Mouse (Mus musculus) heart, embryonic 12.5 days (tissue): Measurements from ENCODE around the gene Gm20388. TPM values are rescaled to one million over a fixed set of nuclear protein-coding genes. Genes with fewer than 3 reads are reported as not detected.
"Not testable (repeated sequence)": the region's sequence is repeated elsewhere in the genome, so short reads cannot be mapped to it uniquely, and the experiment has no call there.

Source experiments
- ATAC-seq: fragments of 200-750 bp; cut with Nextera tagmentation; 2 replicates; pipeline ENCODE4 v1.8.0; 2017; ENCODE audit warnings: moderate TSS enrichment, moderate library complexity; ENCODE audit not compliant: insufficient number of reproducible peaks, low FRiP score
- H3K27ac ChIP-seq: fragments of 300-500 bp; sonication (generic); 2 replicates; pipeline ENCODE4 v1.5.1; 2016; ENCODE audit warnings: mild to moderate bottlenecking, moderate library complexity; ENCODE audit not compliant: poor library complexity, severe bottlenecking
- H3K27me3 ChIP-seq: fragments of 300-500 bp; sonication (generic); replicated peaks from 2 replicates; pipeline ENCODE4 v1.6.1; 2016; ENCODE audit warnings: mild to moderate bottlenecking, moderate library complexity
- H3K36me3 ChIP-seq: fragments of 300-500 bp; sonication (generic); 2 replicates; pipeline ENCODE4 v1.6.1; 2016; ENCODE audit warnings: mild to moderate bottlenecking, moderate library complexity
- H3K4me1 ChIP-seq: fragments of 300-500 bp; sonication (generic); replicated peaks from 2 replicates; pipeline ENCODE4 v1.6.1; 2016; ENCODE audit warnings: mild to moderate bottlenecking
- H3K4me2 ChIP-seq: fragments of 300-500 bp; sonication (generic); 2 replicates; pipeline ENCODE4 v1.6.1; 2016; ENCODE audit warnings: mild to moderate bottlenecking, moderate library complexity
- H3K4me3 ChIP-seq: fragments of 300-500 bp; sonication (generic); 2 replicates; pipeline ENCODE4 v1.5.1; 2016; ENCODE audit warnings: mild to moderate bottlenecking
- H3K9ac ChIP-seq: fragments of 300-500 bp; sonication (generic); 2 replicates; pipeline ENCODE4 v1.6.1; 2016; ENCODE audit warnings: mild to moderate bottlenecking, moderate library complexity
- H3K9me3 ChIP-seq: fragments of 300-500 bp; sonication (generic); replicated peaks from 2 replicates; pipeline ENCODE4 v1.6.1; 2016; ENCODE audit warnings: mild to moderate bottlenecking, moderate library complexity
- WGBS: fragments of 180-500 bp; shearing (Covaris S2); methylation state at CpG from one replicate; pipeline ENCODE4 v1.1.7; 2016; 5-methylcytosine and 5-hydroxymethylcytosine counted together
- polyA plus RNA-seq: library from polyadenylated mRNA; unstranded; fragments of >200 nt; fragmentation: Nextera tagmentation; extraction: Ambion mirVana; gene quantifications from 2 replicates; pipeline ENCODE4 v1.2.1, GENCODE M21; 2016

Gene Gm20388
- polyA plus RNA-seq, 1 experiment from 2014 or later, result not detected

DNA sequence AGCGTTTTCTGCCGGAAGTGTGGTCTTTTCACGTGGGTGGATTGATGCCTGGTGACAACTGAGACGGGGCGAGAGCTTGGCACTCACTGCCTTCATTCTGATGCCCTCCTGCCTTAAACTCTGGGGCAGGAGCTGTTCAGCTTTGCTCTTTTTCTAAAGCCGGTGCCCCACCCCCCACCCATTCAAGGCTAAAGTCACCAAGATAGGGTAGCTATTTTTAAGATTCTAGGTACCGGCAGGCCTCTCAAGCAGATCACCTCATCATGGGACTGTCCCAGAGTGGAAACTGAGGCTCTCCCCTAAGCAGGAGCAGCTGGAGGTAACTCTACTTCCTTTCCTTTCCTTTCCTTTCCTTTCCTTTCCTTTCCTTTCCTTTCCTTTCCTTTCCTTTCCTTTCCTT is 4260.0 kb downstream of the Gm20388 start:
- WGBS, result 51% methylated on average over 7 of the region's 7 CpGs
- Histone ChIP-seq H3K36me3 (no peaks in the 10 kb centered on the region), H3K4me2 (no peak overlapping the region), H3K4me3 (no peak overlapping the region), H3K4me1 (peaks cover 27% of the 10 kb centered on the region), H3K9me3 (no peaks in the 10 kb centered on the region), H3K27ac (no peak overlapping the region), H3K9ac (no peak overlapping the region), H3K27me3 (peaks cover 16% of the 10 kb centered on the region; the same call in 1 of the 2 replicates)
- ATAC-seq, result no peak

DNA sequence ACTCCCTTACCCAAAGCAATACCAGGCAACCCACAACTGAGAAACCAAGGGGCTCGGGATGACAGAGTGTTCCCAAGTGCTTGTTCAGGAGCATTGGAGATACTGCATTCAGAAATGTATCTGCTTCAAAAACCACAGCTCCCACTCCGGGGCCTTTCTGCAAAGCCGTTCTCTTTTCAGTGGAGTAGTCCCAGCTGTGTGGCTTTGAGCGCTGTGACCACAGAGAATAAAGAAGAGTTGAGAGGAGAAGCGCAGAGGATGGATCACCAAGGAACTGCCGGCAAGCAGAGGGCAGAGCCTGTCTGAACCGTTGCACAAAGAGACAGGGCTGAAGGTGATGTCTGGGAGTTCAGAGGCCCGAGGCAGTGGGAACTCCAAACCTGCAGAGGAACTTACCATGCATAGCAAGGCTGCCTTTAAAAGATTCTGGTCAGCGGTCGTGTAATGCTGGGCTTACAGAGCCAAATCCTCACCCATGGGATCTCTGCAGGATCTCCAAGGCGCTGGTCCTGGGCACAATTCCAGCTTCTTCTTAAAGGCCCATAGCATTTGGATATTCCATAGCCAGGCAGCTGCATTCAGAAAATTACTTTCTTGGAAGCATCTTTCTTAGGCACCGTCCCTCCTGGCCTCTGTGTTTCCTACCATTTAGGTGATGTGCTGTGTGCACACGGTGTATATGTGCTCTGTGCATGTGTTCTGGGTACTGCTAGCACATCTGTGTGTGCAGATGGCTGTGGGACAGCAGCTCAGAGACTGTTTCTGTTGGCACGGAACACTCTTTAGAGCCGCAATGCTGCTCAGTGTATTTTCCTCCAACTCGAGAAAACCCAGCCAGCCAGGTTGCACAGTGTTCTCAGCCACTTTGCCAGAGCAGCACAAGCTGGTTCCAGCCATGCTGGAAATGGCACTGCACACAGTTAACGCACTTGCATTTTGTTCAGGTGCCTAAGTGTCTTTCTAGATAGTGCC is 4261.2 kb downstream of the Gm20388 start:
- ATAC-seq, result no peak
- Histone ChIP-seq H3K4me2 (no peak overlapping the region), H3K27me3 (peaks cover 16% of the 10 kb centered on the region; the same call in 1 of the 2 replicates), H3K4me1 (peaks cover 27% of the 10 kb centered on the region), H3K9ac (no peak overlapping the region), H3K9me3 (no peaks in the 10 kb centered on the region), H3K27ac (no peak overlapping the region), H3K36me3 (no peaks in the 10 kb centered on the region), H3K4me3 (no peak overlapping the region)
- WGBS, result 68% methylated on average over 17 of the region's 17 CpGs

DNA sequence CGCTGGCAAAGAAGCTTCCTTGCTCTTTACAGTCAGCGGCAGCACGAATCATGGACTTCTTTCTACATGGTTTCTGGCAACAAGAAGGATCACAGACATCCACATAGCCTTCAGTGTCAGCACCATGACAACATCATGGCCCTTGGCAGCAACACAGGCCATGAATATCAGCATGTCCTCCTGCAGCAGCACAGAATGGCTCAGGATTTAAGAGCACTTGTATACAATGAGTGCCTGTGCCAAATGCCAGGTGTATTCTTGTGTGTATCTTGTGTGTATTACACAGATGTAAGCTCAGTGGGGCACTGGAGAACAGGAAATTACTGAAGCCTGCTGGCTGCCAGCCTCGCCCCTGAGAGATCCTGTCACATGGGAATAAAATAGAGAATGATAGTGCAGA is 4263.0 kb downstream of the Gm20388 start:
- Histone ChIP-seq H3K4me3 (no peak overlapping the region), H3K4me1 (peaks cover 27% of the 10 kb centered on the region), H3K4me2 (no peak overlapping the region), H3K27ac (no peak overlapping the region), H3K27me3 (peaks cover 26% of the 10 kb centered on the region; the same call in 1 of the 2 replicates), H3K9me3 (no peaks in the 10 kb centered on the region), H3K9ac (no peak overlapping the region), H3K36me3 (no peaks in the 10 kb centered on the region)
- no peak for ATAC-seq
- 81% methylated on average over 4 of the region's 4 CpGs for WGBS

DNA sequence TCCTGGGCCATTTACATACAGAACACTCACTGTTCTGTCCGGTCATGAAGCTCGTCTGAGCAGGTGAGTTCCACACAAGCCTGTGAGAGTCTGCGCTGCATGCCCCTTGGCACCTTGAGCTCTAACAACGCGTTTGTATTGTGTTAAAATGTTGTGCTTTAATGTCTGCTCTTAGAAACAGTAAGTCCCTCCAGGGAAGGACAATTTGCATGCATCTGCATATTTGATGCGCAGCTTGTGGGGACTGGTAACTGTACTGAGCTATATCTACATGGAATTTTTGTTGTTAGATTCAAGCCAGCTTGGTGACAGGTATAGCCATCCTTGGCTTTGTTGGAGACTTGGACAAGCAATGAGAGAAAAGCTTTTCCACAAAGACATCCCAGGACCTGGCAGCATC is 4265.5 kb downstream of the Gm20388 start:
- no peak for ATAC-seq
- H3K4me3 ChIP-seq, result no peak overlapping the region
- no peak overlapping the region for H3K27ac ChIP-seq
- peaks cover 31% of the 10 kb centered on the region for H3K27me3 ChIP-seq
- H3K36me3 ChIP-seq, result no peaks in the 10 kb centered on the region
- no peak overlapping the region for H3K4me2 ChIP-seq
- WGBS, result 86% methylated on average over 6 of the region's 6 CpGs
- no peak overlapping the region for H3K9ac ChIP-seq
- peaks cover 24% of the 10 kb centered on the region for H3K4me1 ChIP-seq
- no peaks in the 10 kb centered on the region for H3K9me3 ChIP-seq

DNA sequence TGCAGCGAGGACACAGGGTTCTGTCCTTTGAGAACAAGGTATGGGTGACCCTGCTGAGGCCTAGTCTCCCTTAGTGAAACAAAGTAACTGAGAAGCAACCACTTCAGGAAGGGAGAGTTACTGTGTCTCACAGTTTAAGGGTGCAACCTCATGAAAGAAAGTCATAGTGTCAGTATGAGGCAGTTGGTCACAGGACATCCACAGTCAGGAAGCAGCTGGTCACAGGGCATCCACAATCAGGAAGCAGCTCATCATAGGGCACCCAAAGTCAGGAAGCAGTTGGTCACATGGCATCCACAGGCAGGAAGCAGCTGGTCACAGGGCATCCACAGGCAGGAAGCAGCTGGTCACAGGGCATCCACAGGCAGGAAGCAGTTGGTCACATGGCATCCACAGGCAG is 4266.5 kb downstream of the Gm20388 start:
- H3K27ac ChIP-seq, H3K4me3 ChIP-seq, ATAC-seq, H3K36me3 ChIP-seq, H3K4me2 ChIP-seq, H3K9me3 ChIP-seq, H3K9ac ChIP-seq: not testable (repeated sequence)
- Histone ChIP-seq H3K4me1 (peaks cover 25% of the 10 kb centered on the region), H3K27me3 (peaks cover 31% of the 10 kb centered on the region)
- WGBS, result 74% methylated on average over 1 of the region's 1 CpGs

DNA sequence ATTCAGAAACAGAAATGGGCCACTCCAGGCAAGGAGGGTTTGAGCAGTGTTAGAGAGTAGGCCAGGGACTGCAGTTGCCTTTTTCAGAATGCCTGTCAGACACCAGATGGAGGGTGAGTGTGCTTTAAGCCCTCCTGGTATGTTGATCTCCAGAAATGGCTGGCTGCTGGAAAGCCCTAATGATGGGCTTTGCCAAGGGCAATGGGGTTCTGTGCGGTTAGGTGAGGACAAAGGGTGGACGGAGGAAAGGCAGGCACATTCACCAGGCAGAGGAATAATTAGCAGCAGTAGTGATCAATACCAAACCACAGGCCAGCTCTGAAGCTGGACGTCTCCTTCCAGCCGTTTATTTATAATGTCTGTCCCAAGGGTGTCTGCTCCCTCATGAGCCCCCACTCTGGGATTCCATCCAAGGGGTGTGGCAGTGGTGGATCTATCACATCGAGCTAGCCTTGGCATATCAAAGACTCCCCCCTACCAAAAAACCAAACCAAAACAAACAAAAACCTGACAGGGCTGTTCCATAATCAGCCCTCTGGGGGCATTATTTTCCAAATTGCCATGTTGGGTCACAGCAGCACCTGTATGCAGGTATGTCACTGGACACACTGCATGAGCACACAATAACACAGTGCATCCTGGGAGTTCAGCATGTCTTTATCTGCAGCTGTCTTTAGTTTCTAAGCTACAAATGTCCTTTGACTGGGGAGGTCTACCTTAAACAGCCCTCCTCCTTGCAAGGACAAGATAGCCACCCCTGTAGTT is 4270.2 kb downstream of the Gm20388 start:
- H3K27ac ChIP-seq, result no peak overlapping the region

DNA sequence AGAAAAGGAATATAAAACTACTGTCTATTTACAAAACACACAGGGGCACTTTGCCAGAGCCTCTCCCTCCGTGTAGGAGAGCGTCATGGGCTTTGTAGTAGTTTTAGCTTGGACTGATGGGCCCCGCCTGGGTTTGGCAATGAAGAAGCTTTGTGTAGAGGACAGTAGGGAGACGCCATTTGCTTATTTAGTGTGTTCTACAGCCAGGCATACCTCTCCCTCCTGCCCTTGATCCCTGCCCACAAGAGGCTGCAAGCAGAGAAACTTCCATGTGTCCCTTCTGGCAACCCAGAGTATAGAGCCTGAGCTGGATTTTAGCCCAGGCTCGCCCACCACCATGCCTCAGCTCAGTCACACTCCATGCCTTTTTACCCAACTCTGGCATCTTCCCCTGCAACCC is 4271.1 kb downstream of the Gm20388 start:
- Histone ChIP-seq H3K9ac (no peak overlapping the region), H3K27ac (peak overlapping the region; percentile 72), H3K4me2 (no peak overlapping the region), H3K36me3 (no peaks in the 10 kb centered on the region), H3K4me3 (no peak overlapping the region), H3K9me3 (no peaks in the 10 kb centered on the region), H3K27me3 (peaks cover 40% of the 10 kb centered on the region), H3K4me1 (peaks cover 41% of the 10 kb centered on the region)
- peak; percentile 46 for ATAC-seq
- 70% methylated on average over 5 of the region's 5 CpGs for WGBS

More for the DNA sequence above, 4270.2 kb downstream of the Gm20388 start:
- Histone ChIP-seq H3K27me3 (peaks cover 32% of the 10 kb centered on the region), H3K36me3 (no peaks in the 10 kb centered on the region), H3K9ac (no peak overlapping the region), H3K4me2 (no peak overlapping the region), H3K9me3 (no peaks in the 10 kb centered on the region), H3K4me1 (peaks cover 41% of the 10 kb centered on the region), H3K4me3 (no peak overlapping the region)
- WGBS, result 76% methylated on average over 5 of the region's 5 CpGs
- no peak for ATAC-seq

DNA sequence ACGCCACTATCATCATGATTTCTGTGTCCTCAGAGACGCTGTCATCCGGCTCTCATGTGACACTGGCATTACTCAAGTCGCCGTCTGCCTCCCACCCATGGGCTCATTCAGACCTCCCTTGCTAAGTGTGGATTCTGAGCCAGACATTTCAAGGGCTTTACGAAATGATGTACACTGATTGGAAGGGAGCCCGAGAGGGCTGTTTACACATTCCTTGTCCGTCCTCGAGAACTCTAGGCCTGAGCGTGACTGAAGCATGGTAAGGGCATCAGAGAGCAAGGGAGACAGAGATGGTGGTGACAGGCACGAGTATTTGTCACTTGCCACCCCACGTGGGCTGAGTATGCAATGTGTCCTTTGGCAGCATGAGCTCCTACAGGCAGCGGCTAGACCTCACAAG is 4271.6 kb downstream of the Gm20388 start:
- 32% methylated on average over 13 of the region's 13 CpGs for WGBS
- Histone ChIP-seq H3K27me3 (peaks cover 42% of the 10 kb centered on the region), H3K4me3 (no peak overlapping the region), H3K9me3 (no peaks in the 10 kb centered on the region), H3K36me3 (no peaks in the 10 kb centered on the region), H3K9ac (no peak overlapping the region), H3K27ac (peak overlapping the region; percentile 72), H3K4me1 (peaks cover 41% of the 10 kb centered on the region), H3K4me2 (no peak overlapping the region)
- peak; percentile 90 for ATAC-seq

DNA sequence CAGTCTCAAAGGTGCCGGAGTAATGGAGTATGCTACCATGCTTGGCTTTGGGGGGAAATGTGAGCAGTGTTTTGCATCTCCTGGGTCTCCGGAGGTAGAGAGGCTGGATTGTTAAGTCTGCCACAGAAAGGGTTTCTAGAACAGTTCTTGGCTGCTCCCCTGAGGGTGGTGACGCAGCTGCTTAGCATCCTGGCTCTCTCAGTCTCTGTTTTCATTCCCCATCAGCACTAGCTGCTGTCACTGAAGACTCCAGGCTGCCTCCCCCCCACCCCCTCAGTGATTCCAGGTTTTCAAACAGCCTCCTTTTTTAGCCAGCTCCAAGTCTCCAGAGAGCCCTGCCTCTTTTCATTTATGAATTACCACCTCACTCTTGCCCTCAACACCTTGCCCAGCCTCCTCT is 4273.4 kb downstream of the Gm20388 start:
- no peak for ATAC-seq
- WGBS, result 47% methylated on average over 3 of the region's 3 CpGs
- H3K4me2 ChIP-seq, result no peak overlapping the region
- H3K9me3 ChIP-seq, result no peaks in the 10 kb centered on the region
- H3K4me1 ChIP-seq, result peaks cover 41% of the 10 kb centered on the region
- H3K4me3 ChIP-seq, result no peak overlapping the region
- H3K27me3 ChIP-seq, result peaks cover 35% of the 10 kb centered on the region
- H3K27ac ChIP-seq, result no peak overlapping the region
- no peak overlapping the region for H3K9ac ChIP-seq
- no peaks in the 10 kb centered on the region for H3K36me3 ChIP-seq

DNA sequence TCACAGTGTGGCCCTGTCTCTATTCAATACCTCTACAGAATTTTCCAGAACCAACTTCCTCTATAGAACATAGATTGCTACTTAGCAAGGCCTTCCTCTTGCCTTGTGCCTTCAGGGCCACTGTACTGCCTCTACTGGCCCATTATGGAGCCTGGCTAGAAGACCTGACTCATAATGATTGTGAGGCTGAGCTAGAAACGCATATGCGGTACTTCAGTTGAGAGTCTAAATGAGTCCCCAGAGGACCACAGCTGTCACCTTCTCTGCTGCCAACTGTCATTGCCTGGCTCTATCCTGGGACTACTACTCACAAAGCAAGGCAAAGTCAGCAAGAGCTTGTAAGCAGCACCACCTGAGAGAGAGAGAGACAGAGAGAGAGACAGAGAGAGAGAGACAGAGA is 4273.9 kb downstream of the Gm20388 start:
- Histone ChIP-seq H3K27me3 (peaks cover 35% of the 10 kb centered on the region), H3K4me1 (peaks cover 41% of the 10 kb centered on the region), H3K4me3 (no peak overlapping the region), H3K36me3 (no peaks in the 10 kb centered on the region), H3K9ac (no peak overlapping the region; the same call in 1 of the 2 replicates), H3K9me3 (no peaks in the 10 kb centered on the region), H3K4me2 (no peak overlapping the region), H3K27ac (no peak overlapping the region)
- no peak for ATAC-seq
- WGBS, result 42% methylated on average over 2 of the region's 2 CpGs

DNA sequence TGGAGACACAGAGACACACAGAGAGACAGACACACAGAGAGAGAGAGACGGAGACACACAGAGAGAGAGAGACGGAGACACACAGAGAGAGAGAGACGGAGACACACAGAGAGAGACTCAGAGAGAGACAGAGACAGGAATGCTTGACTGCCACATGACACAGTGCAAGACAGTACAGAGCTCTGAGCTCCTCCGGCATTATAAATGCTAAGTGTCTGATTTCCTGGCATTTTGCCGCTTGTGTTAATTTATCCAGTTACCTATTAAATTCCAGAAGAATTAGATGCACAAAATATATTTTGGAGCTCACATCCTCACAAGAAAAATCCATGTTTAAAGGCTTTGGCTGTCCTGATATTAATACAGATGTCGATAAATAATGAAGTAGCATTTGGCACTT is 4274.4 kb downstream of the Gm20388 start:
- Histone ChIP-seq H3K4me1 (peaks cover 41% of the 10 kb centered on the region), H3K9me3 (no peaks in the 10 kb centered on the region), H3K36me3 (no peaks in the 10 kb centered on the region), H3K27ac (no peak overlapping the region), H3K9ac (no peak overlapping the region; the same call in 1 of the 2 replicates), H3K4me3 (no peak overlapping the region), H3K27me3 (peaks cover 29% of the 10 kb centered on the region), H3K4me2 (no peak overlapping the region)
- ATAC-seq, result no peak
- 88% methylated on average over 6 of the region's 6 CpGs for WGBS
